Mouse (Mus musculus) CH12F3 (cell line): ENCODE data around the gene Plk3.
"Not testable (repeated sequence)": the region's sequence is repeated elsewhere in the genome, so short reads cannot be mapped to it uniquely, and the experiment has no call there.

ENCODE experiments used
- in situ Hi-C: fragments of 300-500 bp; cut with MboI; formaldehyde crosslinking; loops from 2 replicates; pipeline ENCODE4 v1.14.3; 2020; ENCODE audit warnings: low sequenced_read_pairs

The Plk3 gene

DNA sequence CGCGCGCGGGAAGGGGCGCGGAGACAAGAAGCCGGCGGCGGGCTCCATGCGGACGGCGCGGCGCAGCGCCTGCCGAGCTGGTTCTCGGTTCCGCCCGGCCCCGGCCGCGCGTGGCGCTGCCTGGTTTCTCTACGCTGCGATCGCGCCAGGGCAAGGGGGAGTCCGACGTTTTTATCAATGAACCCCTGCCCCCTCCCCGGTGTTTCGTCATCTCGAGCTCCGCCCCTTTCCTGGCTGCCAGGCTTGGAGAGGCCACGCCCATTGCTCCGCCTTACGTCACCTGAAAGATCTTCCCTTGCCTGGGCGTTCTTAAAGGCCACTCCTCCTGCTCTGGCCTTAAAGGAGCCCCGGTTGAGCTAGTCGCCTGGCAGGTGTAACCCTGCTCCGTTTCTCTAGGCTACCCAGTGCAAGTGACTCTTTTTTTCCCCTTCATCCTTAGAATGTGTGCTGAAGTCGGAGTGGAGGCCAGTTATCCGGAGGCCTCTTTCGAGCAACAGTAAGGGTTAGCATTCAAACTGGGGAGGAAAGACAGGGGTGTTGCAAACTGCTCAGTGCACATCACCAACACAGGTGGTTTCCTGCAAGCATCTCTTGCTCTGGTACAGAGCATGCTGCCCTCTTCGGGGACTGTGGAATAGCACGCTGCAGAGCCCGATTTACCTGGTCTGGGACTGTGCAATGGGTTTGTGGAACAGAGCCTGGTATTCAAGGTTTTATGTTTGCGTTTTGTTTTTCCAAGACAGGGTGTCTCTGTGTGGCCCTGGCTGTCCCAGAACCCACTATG, at the start of gene Plk3:
Gene Plk3 (minus strand): TSS at position 147 of the 784 bp plus-strand sequence.
- in situ Hi-C loops: no loop called here

DNA sequence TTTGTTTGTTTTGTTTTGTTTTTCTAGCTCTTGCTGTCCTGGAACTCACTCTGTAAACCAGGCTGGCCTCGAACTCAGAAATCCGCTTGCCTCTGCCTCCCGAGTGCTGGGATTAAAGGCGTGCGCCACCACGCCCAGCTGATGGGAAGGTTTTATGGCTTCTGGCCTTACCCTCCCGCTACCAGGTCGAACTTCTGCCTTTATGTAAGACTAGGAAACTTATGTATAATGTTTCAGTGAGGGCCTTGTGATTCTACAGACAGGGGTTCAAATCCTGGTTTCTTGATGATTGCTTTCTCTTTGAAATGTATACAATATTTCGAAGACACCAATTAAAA, 49.0 kb upstream of the Plk3 start:
- in situ Hi-C loops: not testable (repeated sequence)

GRCm38 (mm10) chr4:117181863-117182758, 48.3 kb upstream of the Plk3 start, which contains the start of gene Kif2c:
Gene Kif2c, minus strand, starts transcription at chr4:117182639.
- in situ Hi-C loops: no loop called here

- in situ Hi-C loops: no loop called here
These were observed 36.2 kb upstream of the Plk3 start for GRCm38 (mm10) chr4:117169936-117170335.

DNA sequence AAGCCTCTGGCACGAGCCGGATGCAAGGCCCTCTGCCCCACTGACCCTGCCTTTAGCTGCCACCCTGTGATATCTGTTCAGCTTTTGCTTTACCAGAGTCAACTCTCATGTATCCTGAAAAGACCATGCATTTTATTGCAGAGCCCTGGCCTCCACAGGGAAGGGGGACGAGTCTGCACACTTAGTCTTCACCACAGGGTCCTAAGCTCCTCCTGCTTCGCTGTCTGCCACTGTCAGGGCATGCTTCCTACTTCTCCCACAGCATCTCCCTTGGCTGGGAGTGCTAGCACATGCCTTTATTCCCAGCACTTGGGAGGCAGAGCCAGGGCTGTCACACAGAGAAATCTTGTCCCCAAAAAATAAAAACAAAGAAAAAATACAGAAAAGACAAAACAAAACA, 27.4 kb upstream of the Plk3 start:
- in situ Hi-C loops: no loop called here

DNA sequence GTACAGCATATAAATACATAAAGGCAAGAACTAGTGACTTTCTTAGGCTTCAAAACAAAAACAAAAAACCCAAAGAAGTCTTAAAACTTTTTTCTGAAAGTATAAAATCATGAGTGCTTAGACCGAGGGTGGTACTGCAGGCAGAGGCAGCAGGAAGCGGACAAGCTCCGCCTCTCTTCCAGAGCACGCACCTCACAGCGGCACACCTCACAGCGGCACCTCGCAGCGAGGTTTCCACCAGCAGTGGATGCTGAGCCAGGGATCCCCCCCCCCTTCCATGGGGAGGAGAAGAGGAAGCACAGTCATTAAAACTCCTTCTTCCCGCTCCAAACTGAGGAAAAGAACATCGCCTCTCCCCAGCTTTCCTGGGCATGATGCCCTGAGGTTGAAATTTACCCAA, 25.9 kb upstream of the Plk3 start:
- in situ Hi-C loops: no loop called here

- in situ Hi-C loops: no loop called here
These were observed 22.6 kb upstream of the Plk3 start for GRCm38 (mm10) chr4:117156372-117156771.

DNA sequence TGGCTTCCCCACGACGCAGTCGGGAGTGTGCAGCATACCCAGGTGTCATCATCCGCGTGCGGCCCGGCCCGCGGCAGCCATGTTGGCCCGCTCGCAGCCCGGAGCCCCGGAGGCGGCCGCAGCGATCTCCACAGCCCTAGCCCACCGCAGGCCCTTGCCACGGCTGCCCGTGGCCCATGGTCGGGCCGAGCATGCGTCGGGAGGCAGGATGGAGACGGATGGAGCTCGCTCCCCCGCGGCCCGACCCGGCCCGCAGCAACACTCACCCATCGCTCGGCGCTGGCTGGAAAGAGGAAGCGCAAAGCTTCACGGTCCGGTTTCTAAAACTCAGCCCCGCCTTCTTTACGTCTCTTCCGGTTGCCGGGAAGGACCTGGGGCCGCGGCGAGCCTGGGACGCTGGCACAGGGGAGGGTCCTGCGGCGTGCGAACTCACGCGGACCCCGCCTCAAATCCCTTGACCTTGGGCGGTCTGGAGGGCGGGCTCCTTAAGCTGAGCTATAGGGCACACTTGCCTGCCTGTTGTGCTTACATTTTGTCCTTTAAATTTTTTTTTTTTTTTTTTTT, 22.1 kb upstream of the Plk3 start, which contains the start of gene Rps8:
Gene Rps8 (minus strand): TSS at position 452 of the 564 bp plus-strand sequence.
- in situ Hi-C loops: no loop called here

DNA sequence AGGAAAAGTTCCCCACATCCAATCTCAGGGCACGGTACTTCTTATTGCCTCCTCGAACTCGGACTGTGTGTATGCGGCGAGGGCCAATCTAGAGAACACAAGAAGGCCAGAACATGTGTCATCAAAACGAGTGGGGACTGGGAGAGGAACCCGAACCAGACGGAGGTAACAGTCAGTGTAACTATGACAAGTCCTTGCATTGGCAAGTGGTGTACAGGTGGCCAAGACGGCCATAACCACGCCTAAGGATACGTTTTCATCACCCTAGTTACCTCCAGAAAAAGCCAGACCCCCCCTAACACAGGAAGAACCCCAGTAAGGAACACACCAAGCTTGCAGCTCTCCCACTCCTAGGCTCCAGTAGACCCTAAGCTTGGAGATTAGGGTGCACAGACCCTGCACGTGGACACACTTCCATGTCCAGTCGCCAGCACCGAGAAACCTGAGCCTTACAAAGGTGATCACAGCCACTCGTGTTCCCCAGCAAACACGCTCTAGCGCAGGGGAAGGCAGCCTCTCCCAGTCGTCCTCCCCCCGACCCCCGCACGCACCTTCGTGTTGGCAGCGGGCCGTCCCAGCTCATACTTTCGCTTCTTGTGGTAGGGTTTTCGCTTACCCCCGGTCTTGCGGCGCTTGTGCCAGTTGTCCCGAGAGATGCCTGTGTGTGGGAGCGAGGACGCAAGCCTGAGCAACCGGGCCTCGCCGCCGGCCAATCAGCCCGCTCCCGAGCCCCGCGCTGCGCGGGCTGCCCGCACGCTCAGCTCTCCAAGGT, 21.4 kb upstream of the Plk3 start:
- in situ Hi-C loops: no loop called here

- in situ Hi-C loops: no loop called here
These were observed 19.0 kb upstream of the Plk3 start for GRCm38 (mm10) chr4:117152714-117153113.

DNA sequence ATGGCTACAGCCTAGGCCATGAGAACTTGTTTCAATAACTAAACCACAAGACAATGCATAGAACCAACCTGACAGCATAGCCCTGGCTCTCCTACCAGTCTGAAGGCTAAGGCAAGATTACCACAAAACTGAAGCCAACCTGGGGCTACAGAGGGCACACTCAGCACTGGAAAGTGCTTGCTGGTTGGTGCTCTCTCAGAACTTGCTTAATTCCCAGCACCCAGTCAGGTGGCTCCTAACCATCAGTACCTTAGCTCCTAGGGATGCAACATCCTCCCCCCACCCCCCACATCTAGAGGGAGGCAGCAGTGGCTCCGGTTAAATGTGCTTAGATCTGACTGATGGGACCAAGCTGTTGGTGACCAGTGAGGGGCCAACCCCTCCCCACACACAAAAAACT, 17.7 kb upstream of the Plk3 start:
- in situ Hi-C loops: no loop called here

GRCm38 (mm10) chr4:117150212-117150733, 16.5 kb upstream of the Plk3 start:
- in situ Hi-C loops: no loop called here

DNA sequence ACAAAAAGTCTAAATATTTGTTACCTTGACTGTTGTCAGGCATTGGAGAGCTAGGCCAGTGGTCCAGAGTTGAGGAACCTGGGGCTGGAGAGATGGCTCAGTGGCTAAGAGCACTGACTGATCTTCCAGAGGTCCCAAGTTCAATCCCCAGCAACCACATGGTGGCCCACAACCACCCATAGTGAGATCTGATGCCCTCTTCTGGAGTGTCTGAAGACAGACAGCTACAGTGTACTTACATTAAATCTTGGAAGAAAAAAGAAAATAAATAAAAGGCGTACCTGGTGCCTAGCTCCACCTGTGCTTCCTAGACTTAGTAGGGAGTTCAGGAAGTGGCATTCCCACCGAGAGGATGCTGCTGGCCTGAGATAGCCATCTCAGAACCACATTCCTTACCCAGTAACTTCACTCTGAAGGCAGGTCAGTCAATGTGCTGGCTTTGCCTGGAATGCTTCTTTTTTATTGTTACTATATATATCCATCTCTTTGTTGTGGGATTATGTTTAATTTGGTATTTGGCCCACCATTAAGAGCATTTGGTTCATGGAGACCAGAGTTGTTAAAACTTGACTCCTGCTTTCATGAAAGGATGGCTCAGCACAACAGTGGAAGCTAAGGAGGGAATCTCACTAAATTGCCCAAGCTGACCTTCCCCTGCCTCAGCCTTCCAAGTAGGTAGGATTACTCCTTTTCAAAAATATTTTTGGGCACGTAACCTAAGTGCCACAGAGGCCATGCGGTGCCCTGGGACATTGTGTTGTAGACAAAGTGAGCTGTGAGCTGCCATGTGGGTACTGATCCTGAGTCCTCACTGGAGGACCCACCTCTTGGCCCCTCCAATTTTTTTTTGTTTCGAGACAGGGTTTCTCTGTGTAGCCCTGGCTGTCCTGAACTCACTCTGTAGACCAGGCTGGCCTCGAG, 15.8 kb upstream of the Plk3 start:
- in situ Hi-C loops: loop anchor here (10.0 kb wide), 1 partner anchor 125 kb away; no protein-coding TSS in a partner anchor

DNA sequence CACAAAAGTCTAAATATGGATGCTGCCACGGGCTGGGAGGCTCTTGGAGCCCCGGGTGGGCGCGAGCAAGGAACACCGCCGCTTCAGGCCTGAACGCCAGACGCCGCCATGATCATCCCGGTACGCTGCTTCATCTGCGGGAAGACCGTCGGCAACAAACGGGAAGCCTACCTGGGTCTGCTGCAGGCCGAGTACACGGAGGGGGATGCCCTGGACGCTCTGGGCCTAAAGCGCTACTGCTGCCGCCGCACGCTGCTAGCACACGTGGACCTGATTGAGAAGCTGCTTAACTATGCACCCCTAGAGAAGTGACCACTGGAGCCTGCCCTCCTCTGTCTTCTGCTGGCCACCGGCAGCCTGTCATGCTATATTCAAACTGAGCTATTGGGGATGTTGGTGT, 15.1 kb upstream of the Plk3 start:
- in situ Hi-C loops: loop anchor here (10.0 kb wide), 1 partner anchor 124 kb away; no protein-coding TSS in a partner anchor

- in situ Hi-C loops: loop anchor here (10.0 kb wide), 1 partner anchor 123 kb away; no protein-coding TSS in a partner anchor
These were observed 14.4 kb upstream of the Plk3 start for GRCm38 (mm10) chr4:117148047-117148713.

DNA sequence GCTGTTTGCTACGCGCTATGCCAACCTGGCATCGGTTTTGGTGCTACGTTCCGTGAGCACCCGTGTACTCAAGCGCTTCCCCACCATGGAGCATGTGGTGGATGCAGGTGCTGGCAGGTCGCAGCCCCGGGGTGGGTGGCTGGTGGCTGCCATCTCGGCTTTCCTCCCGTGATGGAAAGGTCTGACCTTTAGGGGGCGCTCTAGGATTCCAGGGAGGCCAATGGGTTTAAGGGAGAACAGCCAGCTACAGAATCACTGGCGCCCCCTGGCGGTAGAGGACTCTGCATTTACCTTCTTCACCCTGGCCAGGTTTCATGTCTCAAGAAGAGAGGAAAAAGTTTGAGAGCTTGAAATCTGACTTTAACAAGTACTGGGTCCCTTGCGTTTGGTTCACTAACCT, 12.4 kb upstream of the Plk3 start:
- in situ Hi-C loops: loop anchor here (10.0 kb wide), 1 partner anchor 121 kb away; no protein-coding TSS in a partner anchor

GRCm38 (mm10) chr4:117145248-117145647, 11.5 kb upstream of the Plk3 start:
- in situ Hi-C loops: loop anchor here (10.0 kb wide), 1 partner anchor 120 kb away; no protein-coding TSS in a partner anchor

DNA sequence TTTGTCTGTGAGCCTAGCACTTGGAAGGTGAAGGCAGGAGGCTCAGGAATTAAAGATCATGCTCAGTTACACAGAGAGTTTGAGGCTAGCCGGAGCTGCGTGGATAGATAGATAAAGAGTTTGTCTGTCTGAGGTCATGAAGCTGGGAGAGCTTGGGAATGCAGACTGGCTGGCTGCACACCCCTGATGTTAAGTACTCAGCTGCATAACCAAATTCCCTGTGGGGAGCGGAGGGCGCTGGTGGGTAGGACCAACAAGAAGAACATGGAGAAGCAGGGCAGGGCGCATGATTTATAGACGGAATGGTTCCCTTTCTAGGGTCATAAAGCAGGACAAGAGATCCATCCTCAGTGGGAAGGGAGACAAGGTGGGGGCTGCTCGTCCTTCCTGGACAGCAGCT, 9.3 kb upstream of the Plk3 start:
- in situ Hi-C loops: loop anchor here (10.0 kb wide), 1 partner anchor 118 kb away; no protein-coding TSS in a partner anchor
